Mouse (Mus musculus) C2C12 (cell line): ENCODE measurements at regions not wholly inside any gene's neighbourhood (a gene's known extent, or its start where the extent isn't known, plus 50 kb on each side); places are given as distances from the start of the nearest gene placed in this dataset.

ENCODE experiments used
- CTCF ChIP-seq: IDR thresholded peaks from one replicate; pipeline ENCODE4 v1.5.1; 2011; ENCODE audit not compliant: control insufficient read depth, insufficient read depth, insufficient read length
- FOSL1 ChIP-seq: IDR thresholded peaks from one replicate; pipeline ENCODE4 v1.8.0; 2011; ENCODE audit warnings: mild to moderate bottlenecking, low read length; ENCODE audit not compliant: poor library complexity, insufficient read depth, severe bottlenecking
- MYOD1 ChIP-seq: IDR thresholded peaks from one replicate; pipeline ENCODE4 v1.6.1; 2011; ENCODE audit warnings: low read depth; ENCODE audit not compliant: control insufficient read depth, insufficient read length
- MYOG ChIP-seq: IDR thresholded peaks from one replicate; pipeline ENCODE4 v1.6.1; 2011; ENCODE audit not compliant: control insufficient read depth, insufficient read length; ENCODE audit errors: extremely low read depth

DNA sequence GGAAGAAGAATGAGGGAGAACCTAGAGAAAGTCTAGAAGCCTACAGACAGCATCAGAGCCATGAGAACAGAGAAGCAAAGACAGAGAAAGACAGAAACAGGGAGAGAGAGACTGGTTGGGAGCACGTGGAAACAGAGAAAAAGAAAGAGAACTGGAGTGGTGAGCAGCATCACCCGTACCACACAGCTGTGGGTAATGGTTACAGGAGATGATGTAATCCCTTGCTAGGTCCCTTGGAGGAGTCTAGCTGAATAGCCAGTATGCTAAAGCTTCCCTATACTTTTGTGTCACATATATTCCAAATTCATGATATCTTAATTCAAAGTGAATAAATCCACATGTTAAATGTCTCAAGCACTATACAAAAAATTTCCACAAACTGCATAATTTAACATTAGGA lies 284.0 kb downstream of the 4930544G11Rik start:
- TF ChIP-seq MYOG (no peak), CTCF (no peak), MYOD1 (no peak), FOSL1 (no peak)
